Mouse (Mus musculus) layer of hippocampus, adult 9-11 months (tissue): ENCODE results near the gene Nudt3.
"Not testable (repeated sequence)": the region's sequence is repeated elsewhere in the genome, so short reads cannot be mapped to it uniquely, and the experiment has no call there.

Source experiments
- DNase-seq: peaks from one replicate; pipeline ENCODE4 v3.0.0; 2022

The Nudt3 gene

DNA sequence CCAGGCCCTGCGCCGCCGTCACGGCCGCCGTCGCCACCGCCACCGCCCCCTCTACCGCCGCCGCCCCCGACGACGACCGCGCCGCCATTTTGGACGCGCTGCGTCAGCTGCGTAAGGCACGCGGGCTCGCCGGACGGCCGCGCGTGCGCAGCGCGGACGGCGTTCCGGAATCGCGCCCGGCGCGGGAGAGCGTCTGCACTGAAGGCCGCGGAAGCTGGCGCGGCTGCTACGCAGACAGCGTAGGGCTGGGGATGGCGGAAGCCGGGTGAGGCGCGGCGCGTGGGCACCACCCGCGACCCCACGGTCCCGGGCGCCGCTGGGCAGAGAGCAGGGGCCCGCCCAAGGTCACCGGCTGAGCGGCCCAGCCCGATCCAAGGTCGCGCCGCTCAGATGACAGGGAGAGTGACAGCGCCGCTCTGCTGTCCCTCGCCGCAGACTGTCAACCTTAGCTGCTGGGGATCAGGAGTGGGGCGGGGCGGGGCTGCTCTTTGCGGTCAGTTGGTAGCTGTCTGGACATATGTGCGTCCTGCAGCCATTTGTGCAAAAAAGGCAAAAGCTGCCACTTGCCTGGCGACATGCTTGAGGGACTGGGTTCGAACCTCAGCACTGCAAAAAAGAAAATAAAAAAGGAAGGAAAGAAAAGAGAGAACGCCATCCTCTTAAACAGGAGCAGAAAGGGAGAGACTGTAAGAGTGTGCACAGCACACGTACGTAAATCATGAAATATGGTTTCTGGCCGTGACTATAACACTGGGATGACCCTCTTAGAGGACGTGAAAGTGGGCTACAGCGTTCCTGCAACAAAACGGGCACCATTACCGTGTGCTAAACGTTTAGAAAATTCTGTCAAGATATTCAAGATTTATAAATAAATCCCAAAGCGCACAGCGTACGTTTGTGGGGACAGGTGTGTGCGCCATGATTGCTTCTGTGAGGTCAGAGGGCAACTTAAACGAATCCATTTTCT is at the start of gene Nudt3:
TSS of gene Nudt3 (minus strand) at position 136 of the 967 bp plus-strand sequence.
- DNase-seq = peak; percentile 87

DNA sequence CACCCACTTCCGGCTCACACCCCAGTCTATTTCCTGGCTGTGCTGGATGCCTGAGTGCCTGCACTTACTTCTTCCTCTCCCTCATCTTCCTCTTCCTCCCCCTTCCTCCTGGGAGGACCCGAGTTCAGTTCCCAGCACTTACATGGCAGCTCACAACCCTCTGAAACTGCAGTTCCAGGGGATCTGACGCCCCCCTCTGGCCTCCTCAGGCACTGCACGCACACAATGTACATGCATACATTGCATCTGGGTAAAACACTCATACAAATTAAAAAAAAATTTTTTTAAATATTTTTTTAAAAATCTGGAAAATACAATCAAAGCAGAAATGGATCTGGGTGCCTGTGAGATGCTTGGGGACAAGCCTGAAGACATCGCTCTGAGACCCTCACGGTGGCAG is 48.4 kb upstream of the Nudt3 start:
- no peak for DNase-seq

DNA sequence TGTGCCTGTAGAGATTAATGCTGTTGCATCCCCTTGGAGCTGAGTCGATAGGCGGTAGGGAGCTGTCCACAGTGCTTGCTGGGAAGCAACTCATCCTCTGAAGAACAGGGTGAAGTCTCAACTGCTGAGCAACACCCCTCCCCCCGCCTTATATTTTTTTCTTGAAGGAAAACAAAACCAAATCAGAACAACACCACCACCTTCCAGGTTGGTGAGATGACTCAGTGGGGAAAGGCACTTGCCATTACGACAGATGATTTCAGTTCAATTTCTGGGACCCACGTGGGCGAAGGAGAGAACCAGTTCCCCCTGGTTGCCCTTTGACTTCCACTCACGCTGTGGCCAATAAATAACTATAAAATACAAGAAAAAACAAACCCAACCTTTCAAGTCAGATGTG is 35.5 kb upstream of the Nudt3 start:
- DNase-seq = no peak

DNA sequence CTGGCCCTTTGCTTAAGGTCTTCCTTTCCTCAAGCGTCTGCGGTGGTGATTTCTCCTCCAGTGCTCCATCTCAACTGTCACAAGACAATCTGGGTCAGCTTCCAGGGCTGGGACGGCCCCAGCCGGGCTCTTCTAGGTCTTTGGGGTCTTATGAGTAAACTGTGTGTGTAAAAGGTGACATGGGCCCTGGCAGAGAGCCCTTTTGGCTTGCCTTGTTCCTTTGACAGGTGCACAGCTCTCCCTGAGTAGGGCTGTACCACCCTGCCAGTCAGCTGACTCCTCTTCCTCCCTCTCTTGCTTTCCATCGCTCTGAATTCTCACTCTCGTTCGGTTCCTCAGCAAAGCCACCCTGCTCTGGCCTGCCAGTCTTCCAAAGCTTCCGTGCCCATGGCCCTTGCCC is 33.8 kb upstream of the Nudt3 start:
- no peak for DNase-seq

DNA sequence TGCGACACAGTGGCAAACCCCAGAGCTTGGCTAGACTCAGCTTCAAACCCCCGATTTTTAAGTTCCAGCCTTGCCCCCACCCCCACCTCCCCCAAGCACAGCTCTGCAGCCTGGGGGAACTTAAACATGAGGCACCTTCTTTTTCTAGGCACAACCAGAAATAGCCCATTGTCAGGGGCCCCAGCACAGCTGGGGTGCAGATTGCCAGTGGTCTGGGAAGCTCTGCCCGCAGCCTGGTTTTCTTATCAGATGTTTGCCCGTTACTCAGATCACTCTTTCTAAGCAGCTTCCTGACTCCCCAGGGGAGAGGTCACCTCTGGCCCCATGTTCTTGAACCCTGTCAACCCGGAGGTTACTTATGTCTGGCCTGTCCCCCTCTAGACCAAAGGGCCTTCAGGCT is 33.1 kb upstream of the Nudt3 start:
- DNase-seq = no peak

DNA sequence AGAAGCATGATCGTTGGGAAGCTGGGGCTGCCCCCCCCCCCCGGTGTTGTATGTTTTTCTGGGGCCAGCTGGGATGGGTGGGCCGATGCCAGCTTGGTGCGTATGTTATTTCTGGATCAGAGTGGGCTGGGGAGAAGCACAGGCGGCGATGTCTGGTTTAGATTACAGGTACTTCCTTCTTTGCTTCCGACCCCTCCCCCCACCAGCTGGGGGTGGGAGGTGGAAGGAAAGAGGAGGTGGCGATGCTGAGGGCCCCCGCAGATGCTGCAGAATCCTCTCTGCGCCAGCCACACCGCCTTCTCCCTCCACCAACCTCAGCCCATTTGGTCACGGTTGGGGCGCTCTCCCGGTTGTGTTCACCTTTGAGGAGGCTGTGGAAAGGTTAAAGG is 32.7 kb upstream of the Nudt3 start:
- DNase-seq = peak; percentile 91

DNA sequence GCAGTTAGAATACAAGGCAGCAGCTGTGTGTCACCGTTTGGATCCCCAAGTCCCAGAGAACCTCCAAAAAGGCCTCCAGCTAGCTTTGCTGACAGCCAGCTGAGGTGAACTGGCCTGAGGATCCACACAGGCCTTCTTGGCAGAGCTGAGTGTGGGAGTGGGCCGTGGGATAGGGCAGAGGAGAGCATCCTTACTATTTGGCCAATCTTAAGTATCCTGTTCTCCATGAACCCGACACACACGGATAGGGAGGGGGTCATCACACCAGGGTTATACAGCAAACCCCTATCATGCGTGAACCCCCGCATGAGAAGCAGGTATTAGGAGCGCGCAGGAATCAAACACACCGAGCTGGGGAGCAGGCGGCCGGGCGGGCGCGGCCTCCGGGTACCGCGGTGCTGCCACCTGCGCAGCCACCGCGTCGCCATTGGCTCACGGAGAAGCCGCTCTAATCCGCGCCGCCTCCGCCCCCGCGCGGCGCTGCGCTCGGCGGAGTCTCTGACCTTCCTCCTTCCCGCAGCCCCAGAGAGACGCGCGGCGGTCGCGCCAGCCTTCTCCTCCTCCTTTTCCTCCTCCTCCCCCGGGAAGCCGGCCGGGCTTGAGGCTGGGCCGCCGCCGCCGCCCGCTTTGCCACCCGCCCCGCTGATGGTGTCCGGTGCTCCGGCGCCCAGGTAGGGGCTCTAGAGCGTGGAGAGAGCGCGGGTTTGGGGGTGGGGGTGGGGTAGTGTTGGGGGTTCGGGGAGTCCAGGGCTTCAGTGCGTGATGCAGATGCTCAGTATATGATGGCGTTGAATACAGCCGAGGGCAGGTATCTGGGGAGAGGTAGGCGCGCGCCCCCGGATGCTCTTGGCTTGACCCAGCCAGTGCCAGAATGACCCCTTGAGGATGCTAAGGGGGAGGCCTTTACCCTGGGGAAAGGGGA is 32.1 kb upstream of the Nudt3 start, which contains the start of gene Pacsin1:
TSS of gene Pacsin1 (plus strand) at position 421 of the 922 bp plus-strand sequence.
- DNase-seq = peak; percentile 76

DNA sequence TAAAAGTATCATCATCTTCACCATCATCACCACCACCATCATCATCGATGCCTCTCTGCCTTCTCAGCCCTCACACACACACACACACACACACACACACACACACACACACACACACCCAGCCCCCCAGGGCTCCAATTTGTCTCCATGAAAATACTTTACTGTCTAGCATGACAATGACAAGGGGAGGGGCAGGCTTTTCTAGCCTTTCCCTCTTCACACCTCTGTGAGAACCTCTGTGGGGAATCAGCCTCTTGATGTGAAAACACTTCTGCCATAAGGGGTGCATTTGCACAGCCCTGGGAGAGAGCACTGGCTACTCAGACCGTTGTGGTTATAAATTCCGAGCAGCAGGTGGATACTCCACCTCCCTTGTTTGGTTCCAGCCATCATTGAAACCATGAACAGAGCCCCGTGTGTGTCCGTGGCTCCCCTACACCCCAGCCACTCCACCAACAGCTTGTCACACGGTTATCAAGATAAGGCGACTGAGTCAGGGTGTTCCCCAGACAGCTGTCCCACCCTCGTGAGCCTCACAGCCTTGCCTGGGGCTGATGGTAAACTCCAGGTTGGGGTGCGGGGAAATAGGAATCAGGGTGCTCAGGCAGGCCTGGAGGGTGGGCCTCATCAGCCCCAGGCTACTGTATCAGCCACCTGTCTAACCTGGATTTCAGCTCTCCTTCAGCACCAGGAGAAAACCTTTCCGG is 30.1 kb upstream of the Nudt3 start:
- no peak for DNase-seq

DNA sequence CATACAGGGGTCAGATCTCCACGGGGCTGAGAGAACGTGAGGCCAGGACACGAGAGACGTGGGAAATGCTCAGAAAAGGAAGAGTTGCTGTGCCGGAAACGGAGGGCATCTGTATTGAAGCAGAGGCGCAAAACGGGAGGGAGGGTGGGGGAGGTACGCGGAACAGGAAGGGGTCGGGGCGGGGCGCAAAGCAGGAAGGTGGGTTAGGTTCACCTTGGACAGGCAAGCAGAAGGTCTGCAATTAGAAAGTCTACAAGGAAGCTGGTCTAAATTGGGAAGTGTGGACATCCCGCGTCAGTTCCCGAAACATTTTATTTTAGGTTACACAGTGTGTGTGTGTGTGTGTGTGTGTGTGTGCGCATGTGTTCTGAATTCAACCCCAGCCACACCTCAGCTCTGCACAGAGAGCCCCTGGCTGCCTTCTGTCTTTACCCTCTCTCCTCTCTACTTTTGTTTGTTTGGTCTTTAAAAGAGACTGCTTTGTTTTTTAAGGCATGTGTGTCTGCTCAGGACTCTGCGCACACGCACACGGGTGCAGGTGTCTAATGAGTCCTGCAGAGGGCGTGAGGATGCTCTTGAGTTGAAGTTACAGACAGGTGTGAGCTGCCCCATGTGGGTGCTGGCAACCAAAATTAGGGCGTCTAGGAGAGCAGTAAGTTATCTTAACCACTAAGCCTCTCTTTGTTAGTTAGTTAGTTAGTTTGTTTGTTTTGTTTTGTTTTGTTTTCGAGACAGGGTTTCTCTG is 28.9 kb upstream of the Nudt3 start:
- DNase-seq = no peak

DNA sequence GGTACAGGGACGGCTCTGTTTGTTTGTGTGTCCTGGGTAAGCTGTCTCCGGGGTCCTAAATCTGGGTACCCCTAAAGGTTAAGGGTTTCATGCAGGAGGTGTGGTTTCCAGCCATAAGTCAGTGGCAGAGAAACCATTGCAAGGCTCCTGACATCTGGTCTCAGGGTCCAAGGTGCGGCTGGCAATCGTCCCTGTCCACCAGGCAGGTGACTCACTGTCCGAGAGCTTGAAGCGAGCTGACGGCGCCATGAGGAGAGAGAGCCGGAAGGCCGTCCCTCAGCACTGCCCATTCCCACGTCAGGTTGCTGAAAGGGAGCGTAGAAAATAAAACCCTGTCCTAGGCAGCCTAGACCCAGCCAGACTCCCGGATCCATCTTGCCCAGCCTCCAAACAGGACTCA is 27.3 kb upstream of the Nudt3 start:
- no peak for DNase-seq

DNA sequence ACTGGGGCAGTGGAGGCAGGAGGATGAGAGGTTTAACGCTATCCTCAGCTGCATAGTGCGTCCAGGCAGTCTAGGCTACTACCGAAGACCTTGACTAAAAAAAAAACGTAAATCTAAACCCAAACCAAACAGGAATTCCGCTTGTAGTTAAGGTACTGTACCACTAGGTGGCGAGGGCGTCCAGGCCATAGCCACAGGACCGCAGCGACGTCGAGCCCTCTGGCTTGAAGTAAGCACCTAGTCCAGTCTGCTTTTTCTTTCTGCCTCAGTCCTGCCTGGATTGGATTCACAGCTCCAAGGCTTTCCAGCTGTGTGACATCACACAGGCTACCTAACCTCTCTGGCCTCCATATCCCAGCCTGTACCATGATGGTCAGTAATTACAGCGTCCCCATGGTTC is 26.9 kb upstream of the Nudt3 start:
- peak; percentile 57 for DNase-seq

DNA sequence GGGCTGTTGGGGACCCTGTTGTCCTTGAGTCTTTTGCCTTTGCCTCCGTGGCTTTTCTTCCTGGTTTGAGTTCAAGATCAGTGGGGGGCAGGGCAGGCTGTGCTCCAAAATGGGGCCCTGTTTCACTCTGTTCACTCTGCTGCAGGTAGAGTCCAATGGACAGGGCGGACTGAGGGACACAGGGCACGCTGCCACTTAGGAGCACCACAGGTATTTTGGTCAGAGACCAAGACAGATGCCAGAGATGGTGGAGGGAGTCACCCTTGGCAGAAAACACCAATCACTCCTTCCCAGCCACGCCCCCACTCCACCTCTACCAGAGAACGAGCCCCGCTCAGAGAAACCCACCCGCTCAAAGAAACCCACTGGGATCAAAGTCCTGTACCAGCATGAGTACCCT is 22.5 kb upstream of the Nudt3 start:
- DNase-seq = no peak

DNA sequence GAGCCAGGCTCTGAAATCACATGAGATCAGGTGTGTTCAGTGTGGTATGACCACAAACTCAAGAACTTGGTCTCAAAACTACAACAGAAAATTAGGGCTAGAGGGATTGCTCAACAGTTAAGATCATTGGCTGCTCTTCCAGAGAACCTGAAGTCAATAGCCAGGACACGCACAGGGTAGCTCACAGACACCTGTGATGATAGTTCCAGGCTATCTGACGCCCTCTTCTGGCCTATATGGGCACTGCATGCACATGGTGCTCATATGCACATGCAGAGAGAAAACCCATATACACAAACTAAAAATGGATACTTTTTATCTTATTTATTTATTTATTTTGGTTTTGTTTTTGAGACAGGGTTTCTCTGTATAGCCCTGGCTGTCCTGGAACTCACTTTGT is 21.3 kb upstream of the Nudt3 start:
- DNase-seq = no peak

DNA sequence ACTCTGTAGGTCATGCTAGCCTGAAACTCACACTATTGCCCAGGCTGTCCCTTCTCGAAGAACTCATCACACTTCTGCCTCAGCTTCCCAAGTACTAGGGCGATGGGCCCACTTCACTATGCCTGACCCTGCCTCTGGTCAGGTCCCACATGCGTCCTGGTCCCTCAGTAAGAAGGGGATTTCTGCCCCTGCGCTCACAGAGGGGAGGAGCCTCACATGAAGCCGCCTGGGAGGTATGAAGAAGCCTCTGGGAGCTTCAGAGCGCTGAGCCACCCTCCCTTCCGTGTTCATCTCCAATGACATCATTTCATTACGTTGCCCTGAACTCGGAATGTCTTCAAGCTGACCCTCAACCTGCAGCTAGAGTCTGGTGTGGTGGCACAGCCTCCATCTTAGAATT is 20.5 kb upstream of the Nudt3 start:
- no peak for DNase-seq

DNA sequence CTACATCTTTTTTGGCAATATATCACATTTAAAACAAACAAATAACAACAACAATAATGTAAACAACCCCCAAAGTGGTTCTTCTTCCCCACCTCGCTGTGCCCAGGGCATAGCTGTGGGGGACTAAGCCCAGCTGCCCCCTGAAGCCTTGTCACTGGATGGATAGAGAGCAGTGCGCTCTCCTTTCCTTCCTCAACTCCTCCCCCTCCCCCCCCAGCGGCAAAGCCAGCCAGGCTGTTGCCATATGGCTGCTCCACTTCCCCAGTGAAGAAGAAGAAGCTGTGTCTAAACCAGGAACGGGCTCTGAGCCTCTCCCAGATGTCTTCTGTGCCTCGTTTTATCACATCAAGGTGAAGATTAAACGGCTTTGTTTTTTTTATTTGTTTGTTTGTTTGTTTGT is 19.8 kb upstream of the Nudt3 start:
- DNase-seq = peak; percentile 58

DNA sequence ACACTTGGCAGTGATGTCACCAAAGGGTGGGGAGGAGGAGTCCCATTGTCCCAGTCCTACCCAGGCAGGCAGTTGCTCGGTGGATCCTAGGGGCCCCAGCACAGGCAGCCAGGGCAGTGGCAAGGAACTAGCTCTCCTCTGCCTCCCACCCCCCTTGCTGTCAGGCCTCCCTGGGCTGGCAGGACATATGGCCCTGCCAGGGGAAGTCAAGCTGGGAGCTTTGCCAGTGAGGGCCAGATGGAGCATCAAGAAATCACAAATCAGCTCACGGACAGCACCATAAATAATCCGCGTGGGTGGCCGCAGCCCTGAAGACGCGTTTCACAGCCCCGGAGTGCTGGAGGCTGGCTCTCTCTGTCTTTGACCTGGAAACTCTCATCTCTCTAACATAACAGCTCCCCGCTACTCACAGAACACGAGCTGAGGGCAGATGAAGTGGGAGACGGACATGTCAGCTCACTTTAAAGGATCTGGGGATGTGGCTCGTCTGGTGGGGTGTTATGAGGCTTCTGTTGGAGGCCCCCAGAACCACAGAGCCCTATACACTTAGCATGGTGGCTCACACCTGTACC is 19.3 kb upstream of the Nudt3 start:
- DNase-seq = peak; percentile 94

DNA sequence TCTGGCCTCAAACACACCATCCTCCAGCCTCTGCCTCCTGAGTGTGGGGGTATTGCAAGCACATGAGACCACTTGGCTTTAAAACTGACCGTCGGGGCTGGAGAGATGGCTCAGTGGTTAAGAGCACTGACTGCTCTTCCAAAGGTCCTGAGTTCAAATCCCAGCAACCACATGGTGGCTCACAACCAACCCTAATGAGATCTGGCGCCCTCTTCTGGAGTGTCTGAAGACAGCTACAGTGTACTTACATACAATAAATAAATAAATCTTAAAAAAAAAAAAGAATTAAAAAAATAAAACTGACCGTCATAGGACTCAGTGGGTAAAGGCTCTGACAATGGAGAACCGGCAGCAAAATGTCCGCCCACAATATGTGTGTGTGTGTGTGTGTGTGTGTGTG is 16.6 kb upstream of the Nudt3 start:
- DNase-seq = not testable (repeated sequence)

DNA sequence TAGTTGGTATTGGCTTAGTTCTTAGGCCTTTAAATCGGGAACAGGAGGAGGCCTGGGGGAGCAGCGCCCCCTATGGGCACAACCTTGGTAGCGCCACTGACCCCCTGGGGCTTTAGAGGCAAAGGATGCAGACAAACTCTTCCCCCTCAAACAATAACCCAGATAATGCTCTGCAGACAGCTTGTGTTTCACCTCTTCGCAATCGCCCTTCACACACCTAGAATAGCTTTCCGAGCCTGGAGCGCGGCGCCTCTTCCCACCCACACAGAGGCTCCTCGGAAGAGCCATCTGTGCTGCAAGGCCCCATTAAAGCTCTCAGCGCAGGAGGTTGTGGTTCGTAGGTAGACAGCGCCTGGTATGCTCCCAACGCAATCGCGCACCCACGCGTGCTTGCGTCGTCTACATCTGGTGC is 15.6 kb upstream of the Nudt3 start:
- DNase-seq = peak; percentile 89

DNA sequence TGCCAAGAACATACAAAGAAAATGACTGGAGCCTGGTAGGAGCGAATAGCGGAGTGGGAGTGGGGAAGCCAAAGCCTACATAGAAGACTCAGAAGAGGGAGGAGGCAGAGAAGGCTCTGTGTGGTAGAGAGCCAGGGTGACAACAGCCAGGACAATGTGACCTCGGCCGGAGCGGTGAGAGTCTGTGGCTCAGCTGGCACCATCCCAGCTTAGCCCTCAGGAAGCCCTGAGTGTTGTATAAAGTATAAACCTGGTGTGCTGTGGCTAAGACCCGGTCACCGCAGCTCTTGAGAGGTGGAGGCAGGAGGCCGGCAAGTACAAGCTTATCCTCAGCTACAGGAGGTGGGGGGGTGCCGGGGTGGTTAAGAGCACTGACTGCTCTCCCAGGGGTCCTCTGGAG is 14.0 kb upstream of the Nudt3 start:
- no peak for DNase-seq

DNA sequence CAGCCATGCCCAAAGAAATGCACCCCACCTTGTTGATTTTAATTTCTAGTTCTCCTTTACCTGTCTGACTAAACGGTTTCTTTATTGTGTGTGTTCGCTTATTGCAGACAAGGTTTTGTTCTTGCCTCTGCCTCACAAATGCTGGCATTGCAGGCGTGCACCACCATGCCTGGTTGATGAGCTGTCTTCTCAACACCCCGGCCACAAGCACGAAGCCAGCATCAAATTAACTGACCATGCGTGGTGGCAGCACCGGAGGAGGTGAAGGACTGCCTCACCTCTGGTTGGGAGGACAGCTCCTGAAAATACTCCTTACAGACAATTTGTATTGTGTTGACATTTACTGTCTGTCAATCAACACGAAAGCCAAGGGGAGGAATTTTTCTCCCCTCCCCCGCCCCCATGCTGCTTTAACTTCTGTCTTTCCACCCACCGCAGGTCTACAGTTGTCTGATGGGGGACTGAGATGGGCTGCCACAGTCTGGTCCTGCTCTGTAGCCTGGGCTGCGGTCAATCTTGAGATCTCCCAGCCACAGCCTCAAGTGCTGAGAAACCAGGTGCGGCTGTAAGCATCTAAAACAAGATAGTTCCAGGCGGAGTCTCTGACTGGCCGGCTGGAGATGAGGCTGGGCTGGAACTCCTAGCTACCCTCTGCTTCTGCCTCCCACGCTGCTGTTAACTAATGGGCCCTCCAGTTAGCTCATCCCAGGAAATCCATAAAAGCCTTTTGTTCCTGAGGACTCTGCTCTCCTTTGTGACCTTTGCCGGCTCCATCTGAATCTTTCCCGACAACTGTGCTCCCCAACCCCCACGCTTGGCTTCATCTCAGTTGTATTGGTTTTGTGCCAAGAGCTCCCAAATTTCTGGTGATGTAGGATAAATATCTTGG is 13.1 kb upstream of the Nudt3 start, which contains the start of gene Rps10:
TSS of gene Rps10 (minus strand) at position 538 of the 889 bp plus-strand sequence.
- no peak for DNase-seq

DNA sequence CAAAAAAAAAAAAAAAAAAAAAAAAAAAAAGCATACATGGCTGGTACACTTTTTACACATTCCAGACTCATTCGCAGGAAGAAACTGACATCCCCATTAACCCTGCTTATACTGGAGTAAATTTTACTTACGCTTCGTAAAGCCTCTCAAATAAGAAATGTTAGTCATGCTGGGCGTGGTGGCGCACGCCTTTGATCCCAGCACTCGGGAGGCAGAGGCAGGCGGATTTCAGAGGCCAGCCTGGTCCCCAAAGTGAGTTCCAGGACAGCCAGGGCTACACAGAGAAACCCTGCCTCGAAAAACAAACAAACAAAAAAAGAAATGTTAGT is 12.2 kb upstream of the Nudt3 start:
- not testable (repeated sequence) for DNase-seq
